Mouse (Mus musculus) forebrain, embryonic 11.5 days (tissue): Measurements from ENCODE around the gene Rec114. TPM values are rescaled to one million over a fixed set of nuclear protein-coding genes. Genes with fewer than 3 reads are reported as not detected.

ENCODE experiments used
- ATAC-seq: fragments of 200-750 bp; cut with Nextera tagmentation; replicated peaks from 2 replicates; pipeline ENCODE4 v1.8.0; 2017; ENCODE audit warnings: moderate TSS enrichment; ENCODE audit not compliant: low FRiP score
- DNase-seq: peaks from one replicate; pipeline ENCODE4 v3.0.0-alpha.2; 2017; ENCODE audit warnings: low spot score
- H3K27ac ChIP-seq: fragments of 300-500 bp; sonication (generic); 2 replicates; pipeline ENCODE4 v1.5.1; 2014; ENCODE audit warnings: low read depth, low read length
- H3K27me3 ChIP-seq: fragments of 300-500 bp; sonication (generic); 2 replicates; pipeline ENCODE4 v1.6.1; 2014; ENCODE audit warnings: mild to moderate bottlenecking, low read length, mixed read lengths; ENCODE audit not compliant: control insufficient read depth, insufficient read depth
- H3K36me3 ChIP-seq: fragments of 300-500 bp; sonication (generic); 2 replicates; pipeline ENCODE4 v1.6.1; 2014; ENCODE audit warnings: mild to moderate bottlenecking, low read length, moderate library complexity, mixed read lengths; ENCODE audit not compliant: control insufficient read depth, insufficient read depth
- H3K4me1 ChIP-seq: fragments of 300-500 bp; sonication (generic); replicated peaks from 2 replicates; pipeline ENCODE4 v1.6.1; 2014; ENCODE audit warnings: low read length, mixed read lengths; ENCODE audit not compliant: control insufficient read depth, insufficient read depth
- H3K4me2 ChIP-seq: fragments of 300-500 bp; sonication (generic); 2 replicates; pipeline ENCODE4 v1.6.1; 2014; ENCODE audit warnings: low read depth, mild to moderate bottlenecking, low read length, moderate library complexity, mixed read lengths; ENCODE audit not compliant: severe bottlenecking
- H3K4me3 ChIP-seq: fragments of 300-500 bp; sonication (generic); 2 replicates; pipeline ENCODE4 v1.5.1; 2014; ENCODE audit warnings: low read depth, low read length
- H3K9ac ChIP-seq: fragments of 300-500 bp; sonication (generic); 2 replicates; pipeline ENCODE4 v1.6.1; 2014; ENCODE audit warnings: low read length
- H3K9me3 ChIP-seq: fragments of 300-500 bp; sonication (generic); 2 replicates; pipeline ENCODE4 v1.6.1; 2016; ENCODE audit warnings: low read length, mixed read lengths; ENCODE audit not compliant: control insufficient read depth
- WGBS: fragments of 180-500 bp; shearing (Covaris S2); extraction: QIAGEN DNeasy Blood & Tissue Kit; methylation state at CpG from one replicate; pipeline ENCODE4 v1.1.7; 2014; 5-methylcytosine and 5-hydroxymethylcytosine counted together
- polyA plus RNA-seq: library from polyadenylated mRNA; unstranded; fragments of >200 nt; fragmentation: Nextera tagmentation; extraction: Ambion mirVana; gene quantifications from 2 replicates; pipeline ENCODE4 v1.2.1, GENCODE M21; 2014

Gene Rec114
- polyA plus RNA-seq, 1 experiment from 2014 or later, result 2.0 TPM

- Histone ChIP-seq H3K4me3 (no peak overlapping the region), H3K9me3 (no peaks in the 10 kb centered on the region), H3K4me1 (no peaks in the 10 kb centered on the region), H3K27me3 (no peaks in the 10 kb centered on the region), H3K36me3 (no peaks in the 10 kb centered on the region), H3K4me2 (no peak overlapping the region), H3K27ac (no peak overlapping the region), H3K9ac (no peak overlapping the region)
- WGBS, result 86% methylated on average over 11 of the region's 11 CpGs
- DNase-seq (no peak), ATAC-seq (no peak)
These were observed 20.6 kb downstream of the Rec114 start for GRCm38 (mm10) chr9:58723165-58723564.

GRCm38 (mm10) chr9:58722151-58722550, 21.6 kb downstream of the Rec114 start:
- Histone ChIP-seq H3K9me3 (no peaks in the 10 kb centered on the region), H3K27me3 (no peaks in the 10 kb centered on the region), H3K36me3 (no peaks in the 10 kb centered on the region), H3K9ac (no peak overlapping the region), H3K4me3 (no peak overlapping the region), H3K4me1 (no peaks in the 10 kb centered on the region), H3K4me2 (no peak overlapping the region), H3K27ac (no peak overlapping the region)
- DNase-seq, result no peak
- 81% methylated on average over 5 of the region's 5 CpGs for WGBS
- no peak for ATAC-seq

- WGBS, result 42% methylated on average over 7 of the region's 7 CpGs
- Histone ChIP-seq H3K4me3 (no peak overlapping the region), H3K9ac (no peak overlapping the region), H3K36me3 (no peaks in the 10 kb centered on the region), H3K27me3 (no peaks in the 10 kb centered on the region), H3K27ac (no peak overlapping the region), H3K9me3 (no peaks in the 10 kb centered on the region), H3K4me1 (no peaks in the 10 kb centered on the region), H3K4me2 (no peak overlapping the region)
- ATAC-seq, result no peak
- no peak for DNase-seq
These were observed 22.7 kb downstream of the Rec114 start for GRCm38 (mm10) chr9:58721021-58721420.

GRCm38 (mm10) chr9:58720167-58720566, 23.6 kb downstream of the Rec114 start:
- 78% methylated on average over 4 of the region's 4 CpGs for WGBS
- ATAC-seq (no peak), DNase-seq (no peak)
- Histone ChIP-seq H3K36me3 (no peaks in the 10 kb centered on the region), H3K4me3 (no peak overlapping the region), H3K4me2 (no peak overlapping the region), H3K9ac (no peak overlapping the region), H3K27me3 (no peaks in the 10 kb centered on the region), H3K9me3 (no peaks in the 10 kb centered on the region), H3K27ac (no peak overlapping the region), H3K4me1 (no peaks in the 10 kb centered on the region)

GRCm38 (mm10) chr9:58719471-58719870, 24.3 kb downstream of the Rec114 start:
- Histone ChIP-seq H3K4me3 (no peak overlapping the region), H3K9ac (no peak overlapping the region), H3K9me3 (no peaks in the 10 kb centered on the region), H3K36me3 (no peaks in the 10 kb centered on the region), H3K27ac (no peak overlapping the region), H3K4me1 (no peaks in the 10 kb centered on the region), H3K4me2 (no peak overlapping the region), H3K27me3 (no peaks in the 10 kb centered on the region)
- DNase-seq (no peak), ATAC-seq (no peak)
- 86% methylated on average over 5 of the region's 5 CpGs for WGBS

GRCm38 (mm10) chr9:58718964-58719363, 24.8 kb downstream of the Rec114 start:
- Histone ChIP-seq H3K27me3 (no peaks in the 10 kb centered on the region), H3K4me3 (no peak overlapping the region), H3K27ac (no peak overlapping the region), H3K4me1 (no peaks in the 10 kb centered on the region), H3K9ac (no peak overlapping the region), H3K36me3 (no peaks in the 10 kb centered on the region), H3K9me3 (no peaks in the 10 kb centered on the region), H3K4me2 (no peak overlapping the region)
- 74% methylated on average over 2 of the region's 3 CpGs for WGBS
- ATAC-seq (no peak), DNase-seq (no peak)

GRCm38 (mm10) chr9:58716886-58717285, 26.9 kb downstream of the Rec114 start:
- ATAC-seq, result no peak
- WGBS, result 68% methylated on average over 2 of the region's 2 CpGs

GRCm38 (mm10) chr9:58710642-58711041, 33.1 kb downstream of the Rec114 start:
- H3K4me1 ChIP-seq, result no peaks in the 10 kb centered on the region
- DNase-seq, result no peak
- no peak overlapping the region for H3K27ac ChIP-seq
- no peaks in the 10 kb centered on the region for H3K27me3 ChIP-seq
- no peak for ATAC-seq
- WGBS, result 75% methylated on average over 7 of the region's 7 CpGs
- H3K4me3 ChIP-seq, result no peak overlapping the region
- no peak overlapping the region for H3K9ac ChIP-seq
- no peaks in the 10 kb centered on the region for H3K36me3 ChIP-seq
- H3K9me3 ChIP-seq, result no peaks in the 10 kb centered on the region
- no peak overlapping the region for H3K4me2 ChIP-seq

More at GRCm38 (mm10) chr9:58716886-58717285, 26.9 kb downstream of the Rec114 start:
- H3K36me3 ChIP-seq, result no peaks in the 10 kb centered on the region
- H3K4me1 ChIP-seq, result no peaks in the 10 kb centered on the region
- H3K27ac ChIP-seq, result no peak overlapping the region
- H3K27me3 ChIP-seq, result no peaks in the 10 kb centered on the region
- no peak overlapping the region for H3K4me2 ChIP-seq
- no peak overlapping the region for H3K9ac ChIP-seq
- no peak overlapping the region for H3K4me3 ChIP-seq
- DNase-seq, result no peak
- no peaks in the 10 kb centered on the region for H3K9me3 ChIP-seq

- no peaks in the 10 kb centered on the region for H3K9me3 ChIP-seq
- 2% methylated on average over 2 of the region's 2 CpGs for WGBS
- ATAC-seq (no peak), DNase-seq (peak; percentile 81)
- H3K36me3 ChIP-seq, result no peaks in the 10 kb centered on the region
- H3K27ac ChIP-seq, result no peak overlapping the region
- H3K4me2 ChIP-seq, result no peak overlapping the region
- H3K9ac ChIP-seq, result no peak overlapping the region
- H3K4me3 ChIP-seq, result no peak overlapping the region
- no peaks in the 10 kb centered on the region for H3K27me3 ChIP-seq
- H3K4me1 ChIP-seq, result no peaks in the 10 kb centered on the region
These were observed 33.8 kb downstream of the Rec114 start for GRCm38 (mm10) chr9:58709939-58710338.
